Mouse (Mus musculus): ENCODE data around the gene Gm19684. TPM values are rescaled to one million over a fixed set of nuclear protein-coding genes. Genes with fewer than 3 reads are reported as not detected.
"Not testable (repeated sequence)": the region's sequence is repeated elsewhere in the genome, so short reads cannot be mapped to it uniquely, and the experiment has no call there.

The Gm19684 gene
- total and polyA plus RNA-seq, 3 experiments, result 0.11 TPM; not detected in 2

- Histone ChIP-seq H3K9me3 (replicated peaks) (no peaks in the 10 kb centered on the region), H3K4me3 (ENCODE audit: low read depth, low read length) (no peak overlapping the region), H3K27me3 (ENCODE audit: insufficient read depth, low read length) (no peaks in the 10 kb centered on the region), H3K4me1 (ENCODE audit: insufficient read depth, low read depth, low read length) (no peaks in the 10 kb centered on the region), H3K36me3 (replicated peaks) (no peaks in the 10 kb centered on the region)
- DNase-seq (ENCODE audit: low spot score), result no peak
- ATAC-seq (ENCODE audit: extremely low read depth, insufficient number of reproducible peaks, low FRiP score, poor library complexity, severe bottlenecking), result no peak
- TF ChIP-seq POLR2AphosphoS5 (IDR thresholded peaks at IDR 0.05; ENCODE audit: insufficient replicate concordance, low read depth, low read length) (no peak), CTCF (IDR thresholded peaks at IDR 0.05; ENCODE audit: low read depth, low read length) (no peak), GATA1 (IDR thresholded peaks at IDR 0.05; ENCODE audit: borderline replicate concordance, low read length) (no peak), TAL1 (conservative IDR thresholded peaks at IDR 0.05; ENCODE audit: low read depth, low read length) (no peak), GATA2 (IDR thresholded peaks at IDR 0.05; ENCODE audit: borderline replicate concordance, low read depth, low read length) (no peak)
Observed at GRCm38 (mm10) chr17:36154271-36155149, 33.0 kb downstream of the Gm19684 start.

GRCm38 (mm10) chr17:36157782-36158181, 36.3 kb downstream of the Gm19684 start:
- H3K36me3 ChIP-seq (replicated peaks); H3K9me3 ChIP-seq (replicated peaks); H3K4me1 ChIP-seq (ENCODE audit: insufficient read depth, low read depth, low read length); DNase-seq (ENCODE audit: low spot score); ATAC-seq (ENCODE audit: extremely low read depth, insufficient number of reproducible peaks, low FRiP score, poor library complexity, severe bottlenecking); H3K27me3 ChIP-seq (ENCODE audit: insufficient read depth, low read length); H3K4me3 ChIP-seq (ENCODE audit: low read depth, low read length): not testable (repeated sequence)

GRCm38 (mm10) chr17:36158264-36158663, 36.8 kb downstream of the Gm19684 start:
- not testable (repeated sequence) for H3K4me3 ChIP-seq (ENCODE audit: low read depth, low read length); DNase-seq (ENCODE audit: low spot score); H3K36me3 ChIP-seq (replicated peaks); H3K27me3 ChIP-seq (ENCODE audit: insufficient read depth, low read length); ATAC-seq (ENCODE audit: extremely low read depth, insufficient number of reproducible peaks, low FRiP score, poor library complexity, severe bottlenecking); H3K9me3 ChIP-seq (replicated peaks); H3K4me1 ChIP-seq (ENCODE audit: insufficient read depth, low read depth, low read length)

- Histone ChIP-seq H3K27me3 (ENCODE audit: insufficient read depth, low read length) (no peaks in the 10 kb centered on the region; the same call in 1 of the 2 replicates), H3K36me3 (replicated peaks) (no peaks in the 10 kb centered on the region), H3K9me3 (replicated peaks) (no peaks in the 10 kb centered on the region), H3K4me3 (ENCODE audit: low read depth, low read length) (no peak overlapping the region), H3K4me1 (ENCODE audit: insufficient read depth, low read depth, low read length) (no peaks in the 10 kb centered on the region)
- no peak for TF ChIP-seq TAL1 (conservative IDR thresholded peaks at IDR 0.05; ENCODE audit: low read depth, low read length)
- DNase-seq (ENCODE audit: low spot score) (no peak), ATAC-seq (ENCODE audit: extremely low read depth, insufficient number of reproducible peaks, low FRiP score, poor library complexity, severe bottlenecking) (no peak)
Observed at GRCm38 (mm10) chr17:36161129-36162051, 39.9 kb downstream of the Gm19684 start.

GRCm38 (mm10) chr17:36166901-36167300, 45.4 kb downstream of the Gm19684 start:
- not testable (repeated sequence) for H3K9me3 ChIP-seq (replicated peaks); H3K4me3 ChIP-seq (ENCODE audit: low read depth, low read length); H3K36me3 ChIP-seq (replicated peaks); H3K4me1 ChIP-seq (ENCODE audit: insufficient read depth, low read depth, low read length); ATAC-seq (ENCODE audit: extremely low read depth, insufficient number of reproducible peaks, low FRiP score, poor library complexity, severe bottlenecking); H3K27me3 ChIP-seq (ENCODE audit: insufficient read depth, low read length); DNase-seq (ENCODE audit: low spot score)

- TF ChIP-seq GATA1 (IDR thresholded peaks at IDR 0.05; ENCODE audit: borderline replicate concordance, low read length) (no peak), POLR2AphosphoS5 (IDR thresholded peaks at IDR 0.05; ENCODE audit: insufficient replicate concordance, low read depth, low read length) (no peak), TAL1 (conservative IDR thresholded peaks at IDR 0.05; ENCODE audit: low read depth, low read length) (no peak)
- Histone ChIP-seq H3K27me3 (ENCODE audit: insufficient read depth, low read length) (no peaks in the 10 kb centered on the region), H3K4me3 (ENCODE audit: low read depth, low read length) (no peak overlapping the region), H3K36me3 (replicated peaks) (no peaks in the 10 kb centered on the region), H3K4me1 (ENCODE audit: insufficient read depth, low read depth, low read length) (no peaks in the 10 kb centered on the region), H3K9me3 (replicated peaks) (no peaks in the 10 kb centered on the region)
- ATAC-seq (ENCODE audit: extremely low read depth, insufficient number of reproducible peaks, low FRiP score, poor library complexity, severe bottlenecking) (no peak), DNase-seq (ENCODE audit: low spot score) (no peak)
Observed at GRCm38 (mm10) chr17:36167306-36168038, 46.0 kb downstream of the Gm19684 start.

All from G1E (cell line).